Mouse (Mus musculus): ENCODE results near the gene Pmepa1.
A peak's percentile ranks its signal among the peaks of the same experiment; 100 is the strongest.

Gene Pmepa1

DNA sequence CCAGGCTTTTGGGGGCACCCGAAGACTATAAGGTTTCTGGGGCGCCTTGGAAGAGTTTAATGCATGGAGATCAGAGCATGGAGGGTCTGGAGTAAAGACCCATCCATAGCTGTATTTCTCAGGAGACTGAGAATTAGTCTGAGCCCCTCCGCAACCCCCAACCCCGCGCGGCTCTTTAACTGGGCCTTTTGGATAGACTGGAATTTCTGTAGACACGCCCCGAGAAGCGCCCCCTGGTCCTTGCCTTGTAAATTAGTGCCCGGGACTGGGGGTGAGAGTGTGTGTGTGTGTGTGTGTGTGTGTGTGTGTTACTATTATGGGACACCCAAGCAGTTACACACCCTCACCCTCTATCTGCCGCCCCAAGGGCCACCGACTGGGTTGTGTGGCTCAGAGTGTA lies 526 bp upstream of the Pmepa1 start:
- DNase-seq (ENCODE audit: low spot score in 2 of 2) = no peak

DNA sequence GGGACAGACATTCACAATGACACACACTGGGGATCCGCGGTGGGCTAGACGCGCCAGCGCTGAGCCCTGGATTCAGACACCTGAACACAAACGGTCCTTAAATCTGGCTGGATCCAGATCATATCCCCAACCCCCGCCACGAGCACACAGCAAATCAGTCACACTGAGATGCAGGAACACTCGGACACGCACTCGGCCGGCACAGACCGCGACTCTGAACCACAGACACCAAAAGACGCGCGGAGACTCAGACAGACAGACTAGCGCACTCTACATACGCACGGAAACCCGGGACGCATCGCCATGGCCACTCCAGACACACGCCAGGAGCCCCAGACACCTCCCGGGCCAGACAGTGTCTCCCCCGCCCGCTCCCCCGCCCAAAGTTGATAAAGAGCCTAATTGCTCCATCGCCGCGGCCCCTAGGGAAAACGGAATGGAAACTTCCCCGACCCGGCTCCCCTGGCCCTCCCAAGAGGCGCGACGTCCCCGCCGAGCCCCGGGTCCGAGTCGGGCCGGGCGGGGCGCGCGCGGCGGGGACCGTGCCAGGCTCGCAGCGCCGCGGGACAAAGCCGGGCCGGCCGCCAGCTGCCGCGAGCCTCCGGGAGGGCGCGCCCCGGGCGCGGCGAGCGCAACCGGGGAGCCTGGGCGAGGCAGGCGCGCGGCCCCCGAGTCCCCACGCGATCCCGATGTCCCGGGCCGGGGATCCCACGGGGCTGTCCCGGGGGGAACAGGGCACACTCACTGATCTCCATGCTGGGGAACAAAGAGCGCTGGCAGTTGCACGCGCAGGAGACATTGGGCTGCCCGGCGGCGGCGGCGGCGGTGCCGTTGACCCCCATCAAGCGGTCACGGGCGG lies 761 bp downstream of the Pmepa1 start:
- no peak for DNase-seq (ENCODE audit: low spot score in 2 of 2)

DNA sequence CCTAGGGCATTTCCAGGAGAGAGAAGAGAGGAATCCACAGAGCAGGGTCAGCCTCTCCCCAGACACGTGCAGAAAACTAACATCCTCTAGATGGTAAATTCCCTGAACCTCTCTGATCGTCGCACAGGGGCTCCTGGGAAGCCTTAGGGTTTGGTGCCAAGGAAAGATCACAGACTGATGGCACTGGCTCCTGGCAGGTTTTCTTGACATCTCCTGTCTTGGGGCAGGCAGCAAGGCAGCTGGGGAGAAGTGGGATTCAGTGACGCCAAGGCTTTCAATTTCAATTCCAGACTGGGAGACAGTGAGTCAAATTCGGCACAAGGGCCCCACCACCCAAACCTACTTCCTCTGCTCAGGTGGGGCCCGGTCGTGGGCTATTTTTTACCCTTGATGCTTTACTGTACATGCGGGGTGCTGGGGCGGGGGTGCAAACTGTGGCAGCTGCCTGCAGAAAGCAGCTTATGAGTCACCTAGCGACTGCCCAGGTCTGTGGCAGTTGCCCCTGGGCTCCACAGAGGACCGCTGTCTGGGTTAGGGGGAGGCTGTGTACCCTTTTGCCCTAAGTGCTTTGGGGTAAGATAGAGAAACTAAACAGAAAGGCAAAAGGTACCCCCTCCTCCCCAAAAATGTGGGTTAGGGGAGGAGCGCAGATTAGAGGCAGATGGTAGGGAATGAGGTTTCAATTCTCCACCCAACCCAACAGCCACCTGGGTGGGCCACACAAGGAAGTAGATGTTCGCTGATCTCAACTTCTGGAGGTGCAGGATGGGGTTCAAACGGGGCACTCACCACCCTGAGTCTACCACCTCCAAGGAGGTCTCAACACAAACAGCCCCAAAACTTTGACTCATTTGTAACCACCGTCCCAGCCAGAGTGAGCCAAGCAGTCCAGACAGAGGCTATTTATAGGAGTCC lies 1.6 kb downstream of the Pmepa1 start:
- no peak for DNase-seq (ENCODE audit: low spot score in 2 of 2)

DNA sequence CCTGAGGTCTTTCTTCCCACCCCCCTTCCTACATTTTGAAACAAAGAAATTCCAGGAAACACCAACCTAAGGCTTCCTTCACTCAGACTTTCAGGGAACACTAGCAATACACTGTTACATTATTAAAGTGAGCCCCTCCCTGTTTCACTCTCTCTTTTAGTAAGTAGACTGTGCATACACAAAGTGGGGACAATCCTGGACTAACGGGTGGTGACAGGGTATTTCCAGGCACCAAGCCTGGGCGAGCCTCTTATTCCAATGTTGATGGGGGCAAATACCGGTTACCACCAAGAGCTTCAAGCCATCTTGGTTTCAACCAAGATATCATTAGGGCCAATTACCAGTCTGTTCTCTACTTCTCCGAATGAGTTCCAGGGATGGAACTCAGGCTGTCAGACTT lies 2.4 kb downstream of the Pmepa1 start:
- no peak for DNase-seq (ENCODE audit: low spot score in 2 of 2)

DNA sequence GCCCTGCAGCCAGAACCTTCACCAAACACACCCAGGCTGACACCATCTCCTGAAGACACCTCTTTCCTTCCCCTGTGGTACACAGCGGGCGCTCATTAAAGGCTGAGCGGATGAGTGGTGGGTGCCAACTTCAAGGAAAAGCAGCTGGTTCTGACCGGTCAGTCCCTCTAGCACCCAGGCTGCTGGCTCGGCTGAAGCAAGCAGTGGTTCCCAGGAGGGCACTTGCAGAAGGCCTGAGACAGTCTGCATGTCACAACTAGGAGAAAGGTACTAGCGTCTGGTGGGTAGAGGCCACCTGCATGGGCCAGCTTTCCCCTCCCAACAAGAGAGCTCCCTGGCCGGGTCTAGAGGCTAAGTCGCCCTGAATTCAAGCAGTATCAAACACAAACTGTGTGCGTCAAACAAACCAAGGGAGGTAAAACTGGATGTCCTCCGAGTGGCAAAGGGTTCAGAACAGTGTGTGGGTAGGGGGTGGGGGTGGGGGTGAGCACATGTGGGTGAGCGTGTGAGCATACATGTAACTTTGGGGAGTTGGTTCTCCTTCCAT lies 3.9 kb downstream of the Pmepa1 start:
- DNase-seq (ENCODE audit: low spot score in 2 of 2) = no peak

DNA sequence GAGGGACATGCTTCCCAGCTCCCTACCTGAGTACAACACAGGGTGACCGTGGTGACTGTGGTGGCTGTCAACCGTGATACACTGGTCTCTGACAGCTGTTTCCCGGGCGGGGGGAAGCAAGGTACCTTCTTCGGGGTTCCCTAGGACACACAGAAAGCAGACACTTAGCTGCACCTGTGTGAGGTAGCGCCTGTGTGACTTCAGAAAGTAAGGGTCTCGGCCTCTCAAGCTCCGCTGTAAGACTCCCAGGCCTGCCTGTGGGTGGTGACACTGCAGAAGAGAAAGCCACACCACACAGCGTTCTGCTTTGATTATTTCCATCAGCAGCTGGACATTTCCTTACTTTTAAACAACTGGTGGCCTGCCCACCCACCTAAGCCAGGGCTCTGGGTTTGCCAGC lies 4.8 kb downstream of the Pmepa1 start:
- no peak for DNase-seq (ENCODE audit: low spot score in 2 of 2)

DNA sequence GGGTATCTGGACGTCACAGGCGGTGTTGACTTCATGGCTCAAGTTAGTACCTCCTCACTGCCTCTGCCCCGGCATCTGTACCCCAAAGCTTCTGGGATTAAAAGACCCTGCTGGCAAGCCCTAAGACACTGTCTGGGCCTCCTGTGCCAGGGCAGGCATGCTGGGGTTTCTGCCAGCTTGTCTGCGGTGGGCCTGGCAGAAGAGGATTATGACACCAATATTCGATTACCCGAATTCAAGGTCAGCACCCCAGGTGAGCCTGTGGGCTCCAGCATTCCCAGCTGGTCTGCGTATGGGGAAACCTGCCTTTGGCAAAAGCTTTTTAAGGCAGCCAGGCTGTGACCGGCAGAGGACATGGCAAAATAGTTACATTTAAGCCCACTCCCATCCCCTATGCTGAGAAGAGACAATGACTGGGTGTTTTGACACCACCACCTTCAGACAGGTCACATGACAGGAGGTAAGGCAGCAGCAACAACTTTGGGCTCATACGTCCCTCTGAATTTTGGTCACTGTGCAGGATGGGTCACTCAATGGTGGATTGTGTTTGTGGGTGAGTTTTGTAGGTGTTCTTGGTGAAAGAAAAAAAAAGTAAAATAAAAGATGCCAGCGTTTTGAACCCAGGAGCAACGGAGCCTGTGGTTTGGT lies 5.6 kb downstream of the Pmepa1 start:
- DNase-seq (ENCODE audit: low spot score in 2 of 2) = no peak

DNA sequence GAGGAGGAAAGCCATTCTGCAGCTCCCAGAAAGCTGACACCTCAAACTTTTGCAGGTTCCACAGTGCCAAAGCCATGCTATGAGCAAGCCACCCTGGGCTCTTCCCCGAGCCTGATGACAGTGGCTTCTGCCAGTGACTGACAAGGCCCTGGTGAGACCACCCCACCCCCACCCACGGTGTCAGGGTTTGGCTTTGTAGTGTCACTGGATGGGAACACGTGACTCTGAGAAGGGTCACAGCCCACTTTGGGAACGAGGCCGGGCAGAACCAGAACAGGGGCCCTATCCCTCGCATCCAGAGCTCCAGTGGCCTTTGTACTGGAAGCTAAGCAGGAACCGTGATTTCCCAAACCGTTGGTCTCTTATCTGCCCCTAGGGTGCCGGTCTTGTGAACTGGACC lies 6.1 kb downstream of the Pmepa1 start:
- DNase-seq (ENCODE audit: low spot score in 2 of 2) = no peak

DNA sequence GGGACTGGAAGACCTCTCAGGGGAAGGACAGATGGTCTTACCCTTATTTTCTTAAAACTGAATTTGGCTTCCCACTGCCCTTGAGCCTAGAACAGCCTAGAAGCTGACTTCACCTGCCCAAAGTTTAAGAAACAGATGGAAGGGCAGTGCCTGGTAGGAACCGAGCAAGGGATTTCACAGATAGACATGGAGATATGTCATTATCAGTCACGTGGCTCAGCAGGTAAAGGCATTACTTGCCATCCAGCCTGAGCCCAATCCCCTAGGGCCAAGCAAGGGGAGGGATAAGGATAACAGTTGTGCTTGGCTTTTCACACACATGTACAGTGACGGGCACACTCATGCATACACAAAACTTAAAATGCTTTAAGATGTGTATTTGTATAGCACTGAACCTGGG lies 8.8 kb downstream of the Pmepa1 start:
- DNase-seq (ENCODE audit: low spot score in 2 of 2) = no peak

DNA sequence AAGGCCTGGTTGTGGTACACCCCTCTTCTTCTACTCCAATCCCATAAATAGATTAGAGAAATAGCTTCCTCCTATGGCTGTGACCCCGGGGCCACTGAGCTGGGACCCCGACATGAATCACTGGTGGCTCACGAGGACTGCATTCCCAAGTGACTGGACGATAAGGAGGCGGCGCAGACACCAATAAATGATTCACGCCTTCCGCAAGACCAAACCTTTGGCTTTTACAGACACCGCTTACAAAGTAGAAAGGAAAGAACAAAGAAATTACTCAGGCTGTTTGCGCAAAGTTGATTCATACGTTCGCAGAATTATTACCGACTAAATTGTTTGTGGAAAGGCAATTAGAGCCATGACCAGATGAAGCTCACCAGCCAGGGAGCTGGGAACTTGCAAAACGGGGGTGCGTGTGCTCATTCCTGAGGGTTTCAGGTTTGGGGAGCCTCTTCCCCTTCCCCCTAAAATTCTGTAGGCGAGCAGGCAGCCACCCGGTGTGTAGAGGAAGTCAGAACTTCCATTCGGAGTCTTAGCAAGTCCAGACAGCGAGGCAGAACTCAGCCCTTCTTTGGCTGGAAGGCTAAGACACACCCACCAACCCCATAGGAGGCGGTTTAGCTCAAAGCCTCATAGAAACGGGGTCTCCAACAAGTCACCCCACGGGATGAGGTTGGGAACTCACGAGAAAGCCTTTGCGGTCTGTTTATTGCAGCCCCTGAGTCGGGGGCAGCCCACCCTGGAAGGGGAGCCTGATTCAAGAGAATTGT lies 9.8 kb downstream of the Pmepa1 start:
- no peak for DNase-seq (ENCODE audit: low spot score in 2 of 2)

DNA sequence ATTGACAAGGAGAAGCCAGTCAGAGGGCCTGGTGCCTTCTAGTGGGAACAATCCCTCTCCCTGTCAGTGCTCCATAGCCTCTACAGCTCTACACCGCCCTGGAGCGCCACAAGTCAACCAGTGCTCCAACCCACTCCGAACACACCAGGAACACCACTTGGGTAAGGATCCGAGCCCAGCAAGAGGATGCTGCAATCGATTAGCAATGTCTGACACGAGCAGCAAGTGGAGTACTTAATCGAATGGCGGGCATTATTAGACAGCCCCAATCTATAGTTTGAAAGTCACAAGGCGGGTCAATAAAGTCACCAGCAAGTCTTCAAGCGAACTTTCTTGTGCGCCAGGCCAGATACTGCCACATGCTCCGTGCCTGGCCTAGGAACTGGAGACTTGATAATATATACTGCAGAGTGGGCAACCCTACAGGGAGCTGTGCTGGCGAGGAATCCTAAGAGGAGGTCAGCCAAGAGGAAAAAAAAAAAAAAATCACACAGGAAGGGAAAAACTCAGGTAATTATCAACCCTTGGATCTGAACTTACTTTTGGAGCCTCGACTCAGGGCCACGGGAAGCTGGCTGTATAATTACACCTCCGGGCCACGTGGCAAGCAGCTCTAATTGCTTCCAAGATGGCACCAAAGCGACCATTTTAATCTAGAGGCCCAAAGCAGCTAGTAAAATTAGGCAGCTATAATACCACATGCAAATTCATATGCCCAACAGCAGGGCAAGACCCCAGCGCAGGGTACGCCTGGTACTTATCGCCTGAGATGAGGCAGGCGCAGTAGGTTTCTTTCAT lies 10.7 kb downstream of the Pmepa1 start:
- no peak for DNase-seq (ENCODE audit: low spot score in 2 of 2)

DNA sequence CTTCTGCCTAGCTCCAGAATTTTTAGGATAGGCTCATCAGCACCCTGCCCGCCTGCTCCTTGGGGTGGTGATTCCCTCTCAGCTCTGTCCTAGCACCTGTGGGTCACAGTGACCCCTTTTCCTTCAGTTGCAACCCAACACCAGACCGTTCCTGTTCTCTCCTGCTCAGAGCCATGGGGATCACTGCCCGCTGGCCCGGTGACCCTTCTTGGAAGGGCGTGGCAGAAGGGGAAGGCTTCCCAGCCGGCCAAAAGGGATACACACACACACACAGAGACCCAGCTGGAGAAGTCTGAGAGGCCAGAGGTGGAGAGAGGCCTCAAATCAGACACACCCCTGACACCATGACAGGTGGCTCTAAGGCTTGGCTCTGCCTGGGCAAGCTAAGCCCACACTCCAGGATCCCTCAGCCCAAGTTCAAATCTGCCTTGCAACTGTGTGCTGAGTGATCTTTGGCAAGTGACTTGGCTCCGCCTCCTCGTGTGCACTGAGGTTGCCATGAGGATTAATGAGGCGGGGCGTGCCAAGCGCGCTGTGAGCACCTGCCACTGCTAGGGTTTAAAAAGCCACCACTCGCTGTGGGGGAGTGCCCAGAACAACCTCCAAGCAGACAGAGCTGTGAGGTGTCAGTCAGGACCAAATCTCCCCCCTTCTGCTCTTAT lies 11.7 kb downstream of the Pmepa1 start:
- peak in 1 of 2 experiments; percentile 29 for DNase-seq (ENCODE audit: low spot score in 2 of 2)

DNA sequence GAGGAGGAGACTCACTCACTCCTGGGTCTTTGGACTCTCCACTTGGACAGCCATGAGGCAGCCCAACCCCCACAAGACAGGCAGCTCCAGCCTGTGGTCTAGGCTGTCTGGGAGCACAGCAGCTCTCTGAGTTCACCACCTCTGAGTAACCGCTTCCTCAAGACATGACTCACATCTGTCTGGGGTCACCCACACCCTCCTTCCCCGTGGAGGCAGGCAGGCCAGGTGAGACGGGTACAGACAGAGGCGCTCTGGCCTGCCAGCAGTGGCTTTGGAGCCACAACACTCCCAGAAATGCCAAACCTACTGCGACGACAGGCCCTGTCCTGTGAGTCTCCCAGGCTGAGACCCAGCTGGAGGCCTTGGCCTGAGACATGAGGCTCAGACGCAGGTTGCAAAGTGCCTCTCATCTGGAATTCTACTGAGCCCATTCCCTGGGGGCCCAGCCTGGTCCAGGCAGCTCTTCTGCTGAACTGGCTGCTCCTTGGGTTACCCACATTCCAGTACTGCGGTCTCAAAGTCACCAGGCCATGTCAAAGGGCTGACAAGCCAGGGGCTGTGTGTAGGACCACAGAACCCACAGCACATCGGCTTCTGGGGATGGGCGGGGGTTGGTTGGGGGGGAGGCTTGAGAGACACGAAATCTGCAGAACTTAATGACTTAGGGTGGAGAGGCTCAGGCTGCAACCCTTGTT lies 12.6 kb downstream of the Pmepa1 start:
- DNase-seq (ENCODE audit: low spot score in 2 of 2) = no peak

DNA sequence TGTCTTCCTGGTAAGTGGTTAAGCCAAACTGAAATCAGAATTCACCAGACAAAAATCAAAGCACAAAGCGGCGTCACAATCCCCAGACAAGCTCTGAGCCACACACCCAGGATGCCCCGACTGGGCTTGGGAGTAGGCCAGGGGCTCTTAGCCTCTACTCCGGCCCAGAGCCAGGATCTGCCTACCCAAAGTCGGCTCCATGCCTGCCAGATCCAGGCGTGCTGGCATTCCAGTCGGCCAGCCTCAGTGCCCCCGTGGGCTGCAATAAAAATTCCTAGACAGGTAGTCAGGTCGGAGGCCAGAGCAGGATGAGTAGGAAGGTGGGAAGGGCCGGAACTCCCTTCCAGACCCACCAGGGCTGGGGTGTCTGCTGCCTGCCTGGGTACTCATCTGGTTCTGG lies 14.8 kb downstream of the Pmepa1 start:
- no peak for DNase-seq (ENCODE audit: low spot score in 2 of 2)

DNA sequence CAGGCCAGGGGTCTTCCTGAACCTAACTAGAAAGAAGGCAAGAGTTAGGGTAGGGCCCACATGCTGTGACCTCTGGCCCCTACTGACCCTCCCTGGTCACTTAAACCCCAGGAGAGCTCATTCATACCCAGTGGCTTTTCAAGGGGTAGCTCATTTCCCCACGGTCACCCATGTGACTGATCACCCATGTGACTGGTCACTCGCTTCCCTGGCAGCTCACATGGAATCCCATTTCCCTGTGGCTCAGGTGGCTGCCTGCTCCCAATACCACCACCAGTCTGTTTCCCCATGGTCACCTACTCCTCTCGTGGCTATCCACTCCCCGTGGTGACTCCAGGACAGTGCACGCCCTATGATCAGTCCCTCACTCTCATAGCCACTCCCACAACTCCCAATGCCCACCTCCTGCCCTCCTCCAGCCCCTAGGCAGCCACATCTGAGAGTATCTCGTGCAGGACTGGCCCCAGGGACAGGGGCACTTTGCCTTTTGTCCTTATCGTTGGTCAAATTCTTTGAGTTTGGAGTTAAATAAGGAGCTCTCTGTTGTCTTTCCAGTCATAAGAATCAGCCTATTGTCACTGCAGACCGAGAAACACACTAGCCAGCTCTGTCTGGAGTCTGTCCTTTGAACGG lies 17.8 kb downstream of the Pmepa1 start:
- DNase-seq (ENCODE audit: low spot score in 2 of 2) = no peak

DNA sequence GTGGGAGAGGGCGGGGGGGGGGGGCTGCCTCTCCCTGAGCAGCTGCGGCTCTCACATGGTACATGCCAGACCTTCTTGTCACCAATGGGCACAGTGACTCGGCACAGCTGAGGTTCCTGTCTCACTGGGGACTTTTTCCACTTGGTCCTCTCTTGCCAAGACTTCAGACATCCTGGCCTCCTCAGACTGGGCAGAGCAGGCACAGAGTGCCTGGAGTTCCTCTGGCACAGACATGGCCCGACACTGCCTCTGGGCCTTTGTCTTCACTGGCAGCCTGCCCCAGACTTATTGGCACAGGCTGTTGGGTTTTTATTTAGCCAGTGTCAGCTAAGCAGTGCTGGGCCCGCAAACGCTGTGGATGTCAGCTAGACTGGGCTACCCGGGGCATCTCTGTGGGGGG lies 18.7 kb downstream of the Pmepa1 start:
- no peak for DNase-seq (ENCODE audit: low spot score in 2 of 2)

DNA sequence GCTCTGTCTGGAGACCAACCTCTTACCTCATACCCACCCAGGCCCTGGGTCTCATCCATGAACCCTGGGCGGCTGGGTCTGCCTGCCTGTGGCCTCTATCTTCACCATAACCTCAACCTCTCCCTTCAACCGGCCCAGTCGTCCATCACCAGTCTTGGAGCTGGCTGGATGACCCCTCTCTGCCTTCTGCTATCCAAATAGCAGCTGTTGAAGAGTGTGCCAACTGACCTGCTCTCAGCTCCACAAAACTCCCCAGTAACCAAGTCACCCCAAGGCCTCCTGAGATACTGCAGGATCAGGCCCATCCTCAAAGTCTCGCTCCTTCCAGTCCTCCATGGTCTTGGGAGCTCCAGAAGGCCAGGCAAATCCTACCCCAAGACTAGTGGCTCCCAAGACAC lies 19.8 kb downstream of the Pmepa1 start:
- no peak for DNase-seq (ENCODE audit: low spot score in 2 of 2)

DNA sequence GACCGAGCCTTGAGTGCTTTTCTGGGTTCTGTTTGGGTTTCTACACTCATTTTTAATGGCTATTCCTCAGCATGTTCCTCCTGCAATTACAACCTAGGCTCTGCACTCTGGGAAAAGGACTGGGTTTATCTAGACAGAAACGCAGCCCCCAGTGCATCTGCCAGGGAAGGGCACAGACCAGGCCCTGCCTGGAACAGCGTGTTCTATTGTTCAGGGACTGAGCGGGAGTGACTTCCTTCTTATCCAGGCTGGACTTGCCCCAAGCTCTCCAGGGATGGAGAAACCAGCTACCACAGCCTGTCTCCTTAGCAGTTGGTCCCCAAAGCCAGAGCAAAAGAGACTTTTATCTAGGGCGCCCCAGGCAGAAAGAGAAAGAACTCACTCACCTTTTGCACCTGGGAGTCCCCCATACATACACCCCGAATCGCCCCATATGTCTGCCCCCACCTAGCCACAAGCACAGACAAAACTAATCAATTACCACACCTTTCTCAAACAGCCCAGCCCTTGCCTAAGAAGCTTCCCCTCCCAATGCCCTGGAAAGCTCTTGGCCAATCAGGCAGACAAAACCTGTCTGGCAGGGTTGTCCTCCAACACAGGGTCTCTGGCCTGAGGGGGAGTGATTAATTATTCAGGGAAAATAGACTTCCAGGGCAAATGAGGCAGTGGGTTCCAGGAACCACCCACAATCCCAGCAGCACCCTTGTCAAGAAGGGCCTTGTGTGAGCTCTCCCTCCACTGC lies 20.4 kb downstream of the Pmepa1 start:
- no peak for DNase-seq (ENCODE audit: low spot score in 2 of 2)
